Mouse (Mus musculus) brain, embryonic 18.5 days (tissue): ENCODE data around the gene Hmgn2.
"Not testable (repeated sequence)": the region's sequence is repeated elsewhere in the genome, so short reads cannot be mapped to it uniquely, and the experiment has no call there.

ENCODE experiments used
- DNase-seq: peaks from one replicate; pipeline ENCODE4 v3.0.0-alpha.2; 2012; ENCODE audit warnings: low read depth, low spot score

Hmgn2 gene

DNA sequence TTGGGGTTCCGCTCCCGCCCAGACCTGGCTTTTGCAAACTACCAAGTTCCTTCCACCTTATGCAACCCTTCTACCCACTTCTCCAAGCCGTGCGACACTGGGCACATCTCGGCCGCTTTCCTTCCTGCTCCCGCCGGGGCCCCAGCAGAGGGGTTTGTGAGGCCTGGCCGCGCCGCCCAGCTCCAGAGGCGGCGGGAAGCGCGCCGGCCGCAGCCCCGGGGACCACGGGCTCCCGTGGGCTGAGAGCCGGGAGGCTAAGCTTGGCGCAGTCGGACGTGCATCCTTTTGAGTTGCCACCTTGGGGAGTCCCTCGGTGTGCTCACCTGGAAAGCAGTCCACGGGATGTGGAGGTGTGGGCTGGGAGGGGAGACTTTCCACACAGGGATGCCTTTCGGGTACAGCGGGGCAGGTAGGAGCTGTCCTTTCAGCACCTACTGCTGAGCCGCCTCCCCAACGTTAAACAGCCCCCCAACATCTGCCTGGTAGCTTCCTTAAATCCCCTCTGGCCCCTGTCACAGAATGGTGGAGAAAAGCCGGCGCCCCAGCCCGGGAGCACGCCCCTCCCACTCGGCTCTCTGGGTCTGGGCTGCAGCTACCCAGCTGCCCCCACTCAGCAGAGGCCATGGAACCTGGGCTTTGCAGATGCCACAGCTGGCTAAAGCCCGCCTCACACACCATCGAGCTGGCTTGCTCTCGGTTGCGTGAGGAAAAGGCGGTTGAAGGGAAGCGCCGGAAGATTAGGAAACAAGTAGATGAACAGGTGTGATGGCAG lies at the start of gene Hmgn2:
Hmgn2 (minus strand) TSS at position 501 of the 772 bp plus-strand sequence.
- DNase-seq = no peak

GRCm38 (mm10) chr4:134017201-134017865 lies 48.9 kb upstream of the Hmgn2 start:
- DNase-seq = no peak

GRCm38 (mm10) chr4:134016767-134017166 lies 48.3 kb upstream of the Hmgn2 start:
- DNase-seq = no peak

GRCm38 (mm10) chr4:134016208-134016607 lies 47.8 kb upstream of the Hmgn2 start:
- DNase-seq = no peak

DNA sequence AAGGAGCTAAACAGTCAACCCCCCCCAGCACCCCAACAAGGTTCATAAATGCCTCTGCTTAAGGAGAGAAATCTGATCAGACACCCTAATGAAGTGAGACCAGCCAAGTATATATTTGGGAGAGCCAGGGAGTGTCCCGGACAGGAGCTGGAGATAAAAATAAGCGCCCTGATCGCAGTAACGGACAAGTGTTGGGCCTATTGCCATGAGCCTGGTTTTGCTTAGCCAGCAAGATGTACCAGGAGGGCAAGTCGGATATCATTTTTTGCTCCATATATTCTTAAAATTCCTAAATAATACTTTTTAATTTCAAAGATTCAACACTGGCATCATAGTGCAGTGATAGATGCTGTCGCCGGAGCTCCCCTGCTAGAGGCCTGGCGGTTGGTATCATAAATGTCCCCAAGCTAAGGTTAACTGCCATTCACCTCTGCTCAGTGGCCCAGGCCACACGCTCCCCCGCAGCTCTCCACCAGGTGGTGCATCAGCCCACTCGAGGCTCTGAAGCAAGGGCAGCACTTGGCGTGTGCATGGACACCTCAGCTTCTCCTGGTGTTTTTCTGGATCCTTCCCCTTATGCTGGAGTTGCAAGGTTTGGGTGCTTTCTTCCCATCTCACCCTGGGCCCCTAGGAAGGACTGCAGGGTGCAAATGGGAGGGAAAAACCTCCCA lies 44.5 kb upstream of the Hmgn2 start:
- no peak for DNase-seq

DNA sequence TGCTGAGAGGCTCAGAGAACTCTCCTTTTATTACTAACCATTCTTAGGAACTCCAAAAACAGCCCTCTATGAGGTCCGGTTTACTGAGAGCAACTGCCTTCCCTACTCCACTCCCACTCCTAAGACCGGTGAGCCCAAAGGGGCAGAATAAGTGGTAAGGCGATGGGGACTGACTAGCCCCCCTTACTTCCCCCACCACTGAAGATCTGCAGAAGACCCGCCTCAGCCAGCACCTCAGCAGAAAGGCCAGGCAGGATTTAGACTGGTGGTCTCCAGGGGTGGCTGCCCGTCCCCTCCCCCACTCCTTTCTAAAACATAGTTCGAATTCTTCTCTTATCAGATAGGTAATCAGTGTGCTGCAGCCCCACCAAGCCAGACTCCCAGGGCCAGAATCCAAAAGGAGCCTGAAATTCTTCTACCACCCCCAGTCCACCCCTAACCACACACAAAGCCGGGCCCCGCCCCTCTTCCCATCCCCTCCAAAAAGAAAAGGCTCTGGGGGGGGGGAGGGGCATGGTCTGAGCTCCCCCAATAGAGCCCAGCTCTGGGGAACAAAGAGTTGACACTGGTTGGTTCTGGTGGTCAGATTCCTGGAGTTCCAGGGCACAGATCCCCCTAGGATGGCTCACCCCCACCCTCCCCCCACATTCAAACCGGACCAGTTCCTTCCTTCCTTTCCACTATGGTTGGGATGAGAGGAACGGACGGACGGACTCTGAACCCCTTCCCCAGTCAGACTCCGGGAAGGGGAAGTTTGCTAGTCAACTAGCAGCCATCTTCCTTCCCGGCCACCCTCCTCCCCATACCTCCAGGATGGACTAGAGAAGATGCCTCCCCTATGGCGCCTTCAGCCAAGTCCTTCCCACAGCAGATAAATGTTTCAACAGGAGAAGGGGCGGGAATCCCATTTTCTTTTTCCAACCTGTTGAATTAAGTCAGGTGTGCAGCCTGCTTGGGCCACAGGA lies 43.3 kb upstream of the Hmgn2 start:
- DNase-seq = no peak

GRCm38 (mm10) chr4:134009709-134010108 lies 41.3 kb upstream of the Hmgn2 start:
- no peak for DNase-seq

GRCm38 (mm10) chr4:134006845-134007244 lies 38.4 kb upstream of the Hmgn2 start:
- DNase-seq = no peak

GRCm38 (mm10) chr4:134005581-134006358 lies 37.3 kb upstream of the Hmgn2 start:
- DNase-seq = no peak

DNA sequence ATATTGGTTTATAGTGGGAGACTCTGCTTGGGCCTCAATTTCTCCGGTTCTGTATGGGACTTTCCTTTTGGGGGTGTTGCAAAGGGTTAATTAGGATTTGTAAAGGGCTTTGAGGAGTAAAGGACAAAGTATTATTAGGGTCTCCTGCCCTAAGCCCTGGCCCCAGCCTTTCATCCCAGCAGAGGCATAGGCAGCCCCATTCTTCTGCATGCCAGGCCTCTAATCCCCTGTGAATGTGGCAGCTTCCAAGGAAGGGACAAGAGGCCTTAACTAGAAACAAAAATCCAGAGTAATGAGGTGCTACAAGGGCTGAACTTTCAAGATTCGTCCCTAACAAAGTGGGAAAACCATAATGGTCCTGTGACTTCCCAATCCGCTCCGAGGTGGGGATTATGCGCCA lies 34.5 kb upstream of the Hmgn2 start:
- no peak for DNase-seq

- DNase-seq = no peak
These were observed 33.8 kb upstream of the Hmgn2 start for GRCm38 (mm10) chr4:134002246-134002645.

DNA sequence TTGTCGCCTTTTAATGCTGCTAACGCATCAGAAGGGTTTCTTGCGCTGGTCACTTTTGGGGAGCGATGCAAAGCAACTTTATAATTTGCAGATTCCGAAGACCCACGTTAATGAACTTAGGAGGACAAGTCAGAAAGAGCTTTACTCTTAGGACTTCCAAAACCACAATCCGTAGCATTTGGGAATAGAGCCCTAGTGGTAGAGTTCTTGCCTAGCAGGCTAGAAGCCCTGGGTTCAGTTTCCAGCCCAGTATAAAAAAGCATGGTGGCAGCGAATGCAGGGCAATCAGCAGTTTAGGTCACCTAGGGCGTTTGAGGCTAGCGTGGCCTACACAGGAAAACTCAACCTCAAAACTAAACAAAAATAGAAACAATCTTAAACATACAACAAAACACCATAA lies 33.3 kb upstream of the Hmgn2 start:
- DNase-seq = no peak

GRCm38 (mm10) chr4:134000466-134001438 lies 32.3 kb upstream of the Hmgn2 start, which contains the start of gene Dhdds:
Gene Dhdds (minus strand): TSS chr4:134000918.
- peak; percentile 93 for DNase-seq

DNA sequence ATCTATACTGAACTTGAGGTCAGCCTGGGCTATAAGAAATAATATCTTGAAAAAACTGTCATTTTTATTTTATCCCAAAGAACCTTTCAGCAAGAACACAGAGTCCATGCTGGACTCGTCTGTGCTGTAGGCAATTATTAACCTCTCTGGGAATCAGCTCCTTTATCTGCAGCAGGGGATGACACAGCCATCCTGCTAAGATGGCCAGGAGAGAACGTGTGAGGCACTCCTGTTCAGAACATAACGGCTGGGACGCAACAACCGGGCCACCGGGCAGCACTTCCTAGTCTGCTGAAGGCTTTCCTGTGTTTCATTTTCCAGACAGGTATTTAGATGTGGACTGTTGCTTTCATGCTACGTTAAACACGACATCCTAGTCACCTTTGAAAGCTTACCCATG lies 26.2 kb upstream of the Hmgn2 start:
- no peak for DNase-seq

DNA sequence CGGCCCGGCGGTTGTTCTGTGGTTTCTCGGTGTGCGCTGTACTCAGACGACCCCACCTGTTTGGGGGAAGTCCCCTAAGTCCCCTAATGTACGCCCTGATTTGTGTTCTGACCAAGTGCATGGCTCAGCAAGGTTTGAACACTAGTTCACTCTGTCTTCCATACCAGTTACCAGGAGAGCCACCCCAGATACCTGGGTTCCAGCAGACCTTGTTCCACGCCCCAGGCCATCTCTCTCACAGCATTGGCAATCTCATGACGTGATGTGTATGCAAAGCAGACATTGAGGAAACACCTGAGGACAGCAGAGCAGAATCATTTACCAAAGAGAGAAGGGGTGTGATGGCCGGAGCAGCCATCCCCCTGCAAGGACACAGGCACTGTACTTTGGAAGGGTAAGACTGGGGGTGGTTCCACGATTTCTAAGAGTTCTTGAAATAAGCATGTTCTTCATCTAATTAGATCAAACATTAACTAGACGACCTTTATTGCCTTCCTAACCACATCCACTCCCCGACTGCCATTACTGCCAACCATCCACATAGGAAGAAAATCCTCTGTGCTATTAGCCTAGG lies 22.7 kb upstream of the Hmgn2 start:
- no peak for DNase-seq

GRCm38 (mm10) chr4:133990035-133990434 lies 21.6 kb upstream of the Hmgn2 start:
- no peak for DNase-seq

- not testable (repeated sequence) for DNase-seq
These were observed 19.8 kb upstream of the Hmgn2 start for GRCm38 (mm10) chr4:133988289-133988688.

DNA sequence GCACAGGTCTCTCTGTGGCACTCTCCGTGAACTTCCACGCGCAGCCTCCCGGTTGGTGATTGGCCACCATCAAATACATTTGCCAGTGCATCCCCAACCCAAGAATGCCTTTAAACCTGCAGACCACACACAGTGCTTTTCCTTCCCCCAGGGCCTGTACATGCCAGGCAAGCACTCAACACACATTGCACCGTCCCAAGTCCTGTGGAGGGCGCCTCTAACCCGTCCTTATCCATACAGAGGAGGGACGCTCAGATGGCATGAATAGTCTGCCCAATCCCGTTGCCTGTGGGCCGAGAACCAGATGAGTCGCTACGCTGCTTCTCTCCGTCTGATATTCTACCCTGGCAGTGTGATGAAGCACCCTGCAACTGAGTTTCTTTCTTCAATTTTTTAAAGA lies 14.5 kb upstream of the Hmgn2 start:
- no peak for DNase-seq

DNA sequence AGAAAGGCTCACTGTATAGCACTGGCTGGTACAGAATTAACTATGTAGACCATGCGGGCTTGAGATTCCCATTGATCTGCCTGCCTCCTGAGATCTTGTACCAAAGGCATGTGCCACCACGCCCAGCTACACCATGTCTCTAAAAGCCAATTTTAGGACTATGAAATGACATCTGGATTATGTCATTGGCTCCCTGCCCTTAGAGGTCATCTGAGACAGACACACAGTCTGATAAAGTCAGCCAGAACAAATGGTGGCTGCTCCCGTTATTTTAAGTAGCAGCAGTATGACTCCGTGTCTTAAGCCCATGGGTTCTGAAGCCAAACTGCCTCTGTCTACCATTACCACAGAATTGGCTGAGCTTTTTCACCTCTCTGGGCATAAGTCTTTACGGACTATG lies 12.0 kb upstream of the Hmgn2 start:
- no peak for DNase-seq
